Mouse (Mus musculus) bone marrow, adult 2 months (tissue): Measurements from ENCODE around the gene Jup.

ENCODE experiments used
- CTCF ChIP-seq: fragments of 200-500 bp; IDR thresholded peaks from 2 replicates; pipeline ENCODE4 v1.5.1; 2011; ENCODE audit warnings: low read length, control low read depth; ENCODE audit not compliant: control insufficient read depth, insufficient read depth
- POLR2A ChIP-seq: fragments of 200-500 bp; IDR thresholded peaks from 2 replicates; pipeline ENCODE4 v1.6.1; 2011; ENCODE audit warnings: low read depth, mild to moderate bottlenecking, control low read depth, low read length, borderline replicate concordance; ENCODE audit not compliant: control insufficient read depth

- TF ChIP-seq POLR2A = no peak
- peak; percentile 56 for TF ChIP-seq CTCF
Observed at GRCm38 (mm10) chr11:100408076-100408834, 10.7 kb upstream of the Jup start.
